Mouse (Mus musculus) heart, adult 11 months (tissue): ENCODE results near the gene Nmt1.

Experiments used
- DNase-seq: peaks from one replicate; pipeline ENCODE4 v3.0.0; 2022

Nmt1 gene

DNA sequence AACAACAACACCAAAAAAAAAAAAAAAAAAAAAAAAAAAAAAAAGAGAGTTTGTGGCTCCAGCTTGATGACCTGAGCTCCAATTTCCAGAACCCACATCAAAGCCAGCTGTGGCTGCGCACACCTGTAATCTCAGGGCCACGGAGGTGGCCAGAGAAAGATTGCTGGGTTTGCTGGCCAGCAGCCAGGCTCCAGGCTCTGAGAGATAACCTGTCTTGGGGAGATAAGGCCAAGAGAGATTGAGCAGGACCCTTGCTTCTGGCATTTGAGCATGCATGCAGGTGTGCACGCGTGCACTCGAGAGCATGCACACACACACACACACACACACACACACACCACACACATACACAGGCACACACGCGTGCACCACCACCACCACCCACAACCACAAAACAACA lies 65.3 kb downstream of the Nmt1 start:
- peak; percentile 91 for DNase-seq

DNA sequence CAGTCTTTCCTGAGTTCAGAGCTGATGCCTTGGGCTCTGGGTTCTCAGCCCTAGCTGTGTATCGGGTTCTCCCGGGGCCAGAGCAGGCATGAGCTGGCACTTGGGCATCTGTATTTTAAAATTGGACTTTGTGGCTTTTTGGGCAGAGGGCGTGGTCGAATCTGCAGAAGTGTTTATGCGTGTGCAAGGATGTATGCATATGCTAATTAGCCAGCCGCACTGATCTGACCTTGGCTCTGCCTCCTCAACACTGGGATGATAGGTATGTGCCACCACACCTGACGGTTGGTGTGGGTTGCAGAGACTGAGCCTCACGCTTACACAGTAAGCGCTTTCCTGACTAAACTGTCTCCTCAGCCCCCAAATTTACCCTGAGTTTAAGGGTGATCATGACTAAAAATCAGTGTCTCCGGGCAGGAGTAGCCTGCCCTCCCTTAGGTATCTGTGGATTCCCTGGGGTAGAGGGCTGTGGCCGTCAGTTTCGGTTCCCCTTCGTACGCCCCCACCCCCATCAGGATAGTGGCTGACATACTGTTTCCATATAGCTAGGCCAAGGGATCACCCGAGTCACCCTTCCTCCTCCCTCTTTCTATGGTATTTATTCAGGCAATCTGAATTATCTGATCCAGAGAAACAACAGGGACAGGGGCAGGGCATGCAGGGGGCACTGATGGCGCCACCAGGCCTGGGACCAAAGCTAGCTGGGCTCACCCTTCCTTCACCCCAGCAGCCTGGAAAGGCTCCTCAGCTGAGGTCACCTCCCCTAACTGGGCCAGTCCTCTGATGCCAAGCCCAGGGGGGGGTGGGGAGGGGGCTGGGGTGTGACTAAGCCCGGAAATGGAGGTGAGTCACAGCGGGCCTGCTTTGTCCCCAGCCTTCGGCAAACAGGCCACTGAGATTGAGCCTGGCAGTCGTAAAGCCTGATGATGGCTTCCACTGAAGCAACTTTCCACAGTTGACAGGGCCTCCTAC lies 66.2 kb downstream of the Nmt1 start:
- DNase-seq: peak; percentile 97

GRCm38 (mm10) chr11:103095107-103095670 lies 67.2 kb downstream of the Nmt1 start:
- DNase-seq: peak; percentile 93

- DNase-seq: peak; percentile 89
Measured at GRCm38 (mm10) chr11:103095801-103096200, 67.8 kb downstream of the Nmt1 start.

- peak; percentile 97 for DNase-seq
Measured at GRCm38 (mm10) chr11:103096979-103097894, 69.2 kb downstream of the Nmt1 start.

- DNase-seq: peak; percentile 94
Measured at GRCm38 (mm10) chr11:103098531-103099190, 70.7 kb downstream of the Nmt1 start.

GRCm38 (mm10) chr11:103099352-103099940 lies 71.5 kb downstream of the Nmt1 start:
- peak; percentile 93 for DNase-seq

DNA sequence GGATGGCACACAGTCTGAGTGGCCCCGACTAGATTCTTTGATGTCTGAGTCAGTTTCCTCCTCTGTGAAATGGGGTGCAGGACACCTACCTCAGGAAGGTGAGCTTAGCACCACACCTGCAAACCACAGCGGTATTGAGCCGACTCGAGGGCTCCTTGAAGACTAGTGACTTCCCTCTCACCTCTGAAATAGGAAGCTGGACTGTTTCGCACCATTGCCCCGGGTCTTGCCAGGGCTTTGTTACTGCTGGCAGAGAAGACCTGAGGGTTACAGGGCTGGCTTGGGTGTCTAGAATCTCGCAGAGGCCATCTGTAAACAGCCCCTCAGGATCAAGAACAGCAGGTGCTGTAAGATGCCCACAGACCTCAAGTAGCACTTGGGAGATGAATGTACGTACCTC lies 72.4 kb downstream of the Nmt1 start:
- DNase-seq: peak; percentile 92

DNA sequence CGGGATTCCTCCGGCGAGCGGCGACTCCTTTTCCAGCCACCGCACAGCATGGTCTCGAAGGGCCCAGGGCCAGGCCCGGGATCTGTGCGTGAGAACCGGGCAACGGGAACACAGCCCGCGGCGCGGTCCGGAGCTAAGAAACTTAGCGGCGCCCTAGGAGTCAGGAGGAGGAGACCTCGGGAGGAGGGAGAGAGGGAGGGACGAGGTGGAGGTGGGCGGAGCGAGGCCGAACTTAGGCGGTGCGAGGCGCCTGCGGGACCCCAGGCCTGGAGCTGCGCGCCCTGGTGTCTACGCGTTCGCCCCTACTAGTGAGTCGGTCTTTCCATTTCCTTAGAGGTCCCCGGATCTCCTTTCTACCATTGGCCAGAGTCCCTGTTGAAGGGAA lies 73.5 kb downstream of the Nmt1 start, which contains the start of the genes Plcd3 and Acbd4:
Plcd3 (minus strand) TSS at position 178 of the 385 bp plus-strand sequence.
Acbd4 (plus strand) TSS at position 202 of the 385 bp plus-strand sequence.
- DNase-seq: peak; percentile 99

GRCm38 (mm10) chr11:103101866-103102501 lies 74.0 kb downstream of the Nmt1 start:
- DNase-seq: peak; percentile 98

DNA sequence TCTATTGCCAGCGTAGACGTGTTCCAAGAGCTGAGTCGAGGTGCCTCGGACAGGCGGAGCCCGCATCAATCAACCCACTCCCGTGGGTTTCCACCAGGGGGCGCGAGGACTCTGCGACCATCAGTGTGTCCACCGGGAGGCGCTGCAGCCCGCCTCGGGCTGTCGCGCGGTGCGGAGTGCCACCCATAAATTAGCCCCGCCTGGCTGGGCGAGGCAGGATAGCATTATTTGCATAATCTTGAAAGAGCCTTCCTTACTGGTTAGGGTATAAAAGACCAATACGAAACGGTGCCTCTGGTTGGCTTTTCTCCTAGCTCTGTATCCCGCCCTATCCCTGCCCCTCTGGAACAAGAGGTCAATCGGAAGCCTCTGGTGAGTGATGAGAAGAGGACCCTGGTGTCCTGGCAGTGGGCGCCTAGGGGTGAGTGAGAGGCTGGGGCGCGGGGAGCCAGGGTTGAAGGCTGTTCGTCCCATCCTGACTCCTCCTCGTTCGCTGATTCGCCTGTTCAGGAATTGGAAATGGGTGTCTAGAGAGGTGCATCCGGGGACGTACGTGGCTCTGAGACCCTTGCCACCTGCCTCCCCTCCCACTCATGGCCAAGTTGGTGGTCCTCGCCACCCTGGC lies 74.8 kb downstream of the Nmt1 start:
- DNase-seq: peak; percentile 100

DNA sequence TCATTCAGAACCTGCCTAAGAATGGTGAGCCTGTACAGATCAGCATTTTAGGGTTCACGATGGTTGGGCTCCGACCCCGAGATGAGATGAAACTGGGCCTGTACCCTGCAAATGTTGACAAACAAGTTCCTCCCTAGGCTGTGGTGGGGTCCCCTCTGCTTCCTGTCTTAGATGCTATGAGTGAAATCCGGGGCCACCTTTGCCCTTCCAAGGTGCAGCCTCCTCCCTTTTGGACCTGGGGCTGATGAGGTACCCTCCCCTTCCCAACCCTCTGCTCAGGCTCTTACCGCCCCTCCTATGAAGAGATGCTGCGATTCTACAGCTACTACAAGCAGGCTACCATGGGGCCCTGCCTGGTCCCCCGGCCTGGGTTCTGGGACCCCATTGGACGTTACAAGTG lies 75.6 kb downstream of the Nmt1 start:
- DNase-seq: peak; percentile 92

GRCm38 (mm10) chr11:103104469-103104868 lies 76.5 kb downstream of the Nmt1 start:
- DNase-seq: peak; percentile 94

DNA sequence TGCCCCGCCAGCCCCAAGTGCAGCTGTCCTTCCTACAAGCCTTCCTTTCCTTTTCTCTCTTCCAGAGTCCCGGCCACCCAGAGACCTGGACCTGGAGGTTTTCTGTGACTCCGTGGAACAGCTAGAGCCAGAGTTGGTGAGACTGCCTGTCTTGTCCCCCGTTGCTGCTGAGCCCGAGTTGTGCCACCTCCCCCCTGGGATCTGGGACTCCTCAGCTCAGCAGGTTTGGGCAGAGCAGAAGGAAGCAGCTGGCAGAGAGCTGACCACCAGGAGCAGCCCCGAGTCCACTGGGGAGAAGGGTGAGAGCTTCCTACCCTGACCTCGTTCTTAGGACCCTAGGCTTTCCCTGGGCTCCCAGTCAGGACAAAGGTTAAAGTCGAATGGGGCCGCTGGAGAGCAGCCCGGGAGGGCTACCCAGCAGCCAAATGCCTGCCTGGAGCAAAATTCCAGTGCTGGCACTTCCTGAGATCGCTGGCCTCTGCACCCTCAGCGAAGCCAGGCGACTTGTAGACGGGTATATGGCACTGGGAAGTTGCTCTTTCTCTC lies 77.3 kb downstream of the Nmt1 start:
- peak; percentile 92 for DNase-seq

GRCm38 (mm10) chr11:103105810-103106209 lies 77.8 kb downstream of the Nmt1 start:
- DNase-seq: peak; percentile 88

- peak; percentile 90 for DNase-seq
Measured at GRCm38 (mm10) chr11:103106386-103106785, 78.4 kb downstream of the Nmt1 start.

GRCm38 (mm10) chr11:103111301-103111700 lies 83.3 kb downstream of the Nmt1 start:
- DNase-seq: peak; percentile 95

- DNase-seq: peak; percentile 99
Measured at GRCm38 (mm10) chr11:103111881-103112551, 84.0 kb downstream of the Nmt1 start.

DNA sequence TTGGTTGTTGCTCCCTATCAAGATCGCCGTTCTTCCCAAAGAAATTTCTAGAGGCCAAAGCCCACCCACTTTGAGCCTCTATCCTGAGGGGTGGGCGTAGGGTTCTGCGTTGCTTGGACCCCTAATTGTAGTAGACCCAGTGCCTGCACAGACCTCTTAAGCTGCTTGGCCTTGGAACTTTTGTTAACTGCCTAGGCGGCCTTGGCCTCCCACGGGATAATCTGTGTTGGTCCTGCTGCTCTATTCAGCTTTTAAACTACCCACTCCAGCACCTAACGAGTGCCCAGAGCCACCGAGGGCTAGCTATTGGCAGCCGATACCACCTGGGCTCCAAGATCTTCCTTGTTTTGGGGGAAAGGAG lies 84.5 kb downstream of the Nmt1 start:
- DNase-seq: peak; percentile 95

GRCm38 (mm10) chr11:103113005-103113404 lies 85.0 kb downstream of the Nmt1 start:
- peak; percentile 94 for DNase-seq
